Mouse (Mus musculus) heart, embryonic 12.5 days (tissue): ENCODE results near the gene Tpr. TPM values are rescaled to one million over a fixed set of nuclear protein-coding genes. Genes with fewer than 3 reads are reported as not detected.

Experiments used
- ATAC-seq: fragments of 200-750 bp; cut with Nextera tagmentation; 2 replicates; pipeline ENCODE4 v1.8.0; 2017; ENCODE audit warnings: moderate TSS enrichment, moderate library complexity; ENCODE audit not compliant: insufficient number of reproducible peaks, low FRiP score
- H3K27ac ChIP-seq: fragments of 300-500 bp; sonication (generic); 2 replicates; pipeline ENCODE4 v1.5.1; 2016; ENCODE audit warnings: mild to moderate bottlenecking, moderate library complexity; ENCODE audit not compliant: poor library complexity, severe bottlenecking
- H3K27me3 ChIP-seq: fragments of 300-500 bp; sonication (generic); replicated peaks from 2 replicates; pipeline ENCODE4 v1.6.1; 2016; ENCODE audit warnings: mild to moderate bottlenecking, moderate library complexity
- H3K36me3 ChIP-seq: fragments of 300-500 bp; sonication (generic); 2 replicates; pipeline ENCODE4 v1.6.1; 2016; ENCODE audit warnings: mild to moderate bottlenecking, moderate library complexity
- H3K4me1 ChIP-seq: fragments of 300-500 bp; sonication (generic); replicated peaks from 2 replicates; pipeline ENCODE4 v1.6.1; 2016; ENCODE audit warnings: mild to moderate bottlenecking
- H3K4me2 ChIP-seq: fragments of 300-500 bp; sonication (generic); 2 replicates; pipeline ENCODE4 v1.6.1; 2016; ENCODE audit warnings: mild to moderate bottlenecking, moderate library complexity
- H3K4me3 ChIP-seq: fragments of 300-500 bp; sonication (generic); 2 replicates; pipeline ENCODE4 v1.5.1; 2016; ENCODE audit warnings: mild to moderate bottlenecking
- H3K9ac ChIP-seq: fragments of 300-500 bp; sonication (generic); 2 replicates; pipeline ENCODE4 v1.6.1; 2016; ENCODE audit warnings: mild to moderate bottlenecking, moderate library complexity
- H3K9me3 ChIP-seq: fragments of 300-500 bp; sonication (generic); replicated peaks from 2 replicates; pipeline ENCODE4 v1.6.1; 2016; ENCODE audit warnings: mild to moderate bottlenecking, moderate library complexity
- WGBS: fragments of 180-500 bp; shearing (Covaris S2); methylation state at CpG from one replicate; pipeline ENCODE4 v1.1.7; 2016; 5-methylcytosine and 5-hydroxymethylcytosine counted together
- polyA plus RNA-seq: library from polyadenylated mRNA; unstranded; fragments of >200 nt; fragmentation: Nextera tagmentation; extraction: Ambion mirVana; gene quantifications from 2 replicates; pipeline ENCODE4 v1.2.1, GENCODE M21; 2016

The Tpr gene
- polyA plus RNA-seq, 1 experiment from 2014 or later = 151 TPM

DNA sequence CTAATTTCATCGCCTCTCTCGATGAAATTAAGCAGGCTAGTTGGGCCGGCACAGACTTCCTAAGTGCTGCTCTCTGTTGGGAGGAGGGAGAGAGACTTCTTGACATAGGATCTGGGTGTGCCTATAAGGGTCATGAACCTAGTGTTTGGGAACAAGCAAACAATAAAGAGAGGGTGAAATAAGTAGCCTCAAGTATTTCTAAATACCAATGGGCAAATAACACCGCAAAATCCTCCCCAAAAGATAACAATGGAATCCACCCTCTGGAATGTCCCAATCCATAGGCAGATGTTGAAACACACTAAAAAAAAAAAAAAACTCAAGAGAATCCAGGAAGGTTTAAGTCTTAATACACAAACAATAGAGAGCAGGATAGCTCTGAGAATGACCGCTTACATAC lies 70.4 kb downstream of the Tpr start:
- H3K27me3 ChIP-seq = no peaks in the 10 kb centered on the region
- 53% methylated on average over 5 of the region's 5 CpGs for WGBS
- ATAC-seq = no peak
- no peak overlapping the region for H3K4me3 ChIP-seq
- H3K4me2 ChIP-seq = no peak overlapping the region
- H3K4me1 ChIP-seq = peaks cover 9% of the 10 kb centered on the region; the same call in 1 of the 2 replicates
- no peaks in the 10 kb centered on the region for H3K36me3 ChIP-seq
- no peak overlapping the region for H3K9ac ChIP-seq
- H3K9me3 ChIP-seq = no peaks in the 10 kb centered on the region
- no peak overlapping the region for H3K27ac ChIP-seq

DNA sequence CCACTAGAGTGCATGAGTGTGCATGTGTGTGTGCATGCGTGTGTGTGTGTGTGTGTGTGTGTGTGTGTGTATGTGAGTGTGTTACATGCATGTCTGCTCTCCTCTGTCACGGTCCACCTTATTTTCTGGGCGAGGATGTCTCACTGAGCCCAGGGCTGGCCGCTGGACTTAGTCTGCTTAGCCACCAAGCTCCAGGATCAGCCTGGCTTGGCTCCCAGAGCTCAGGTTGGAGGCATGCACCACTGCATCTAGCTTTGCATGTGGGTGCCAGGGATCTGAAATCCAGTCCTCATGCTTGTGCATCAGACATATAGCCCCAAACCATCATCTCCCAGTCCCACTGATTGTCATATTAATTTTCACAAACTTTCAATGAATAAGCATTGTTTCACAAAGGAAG lies 71.1 kb downstream of the Tpr start:
- Histone ChIP-seq H3K4me2 (no peak overlapping the region), H3K4me1 (peaks cover 9% of the 10 kb centered on the region; the same call in 1 of the 2 replicates), H3K27me3 (no peaks in the 10 kb centered on the region), H3K4me3 (no peak overlapping the region), H3K9ac (no peak overlapping the region), H3K27ac (no peak overlapping the region), H3K36me3 (no peaks in the 10 kb centered on the region), H3K9me3 (no peaks in the 10 kb centered on the region)
- ATAC-seq = no peak
- WGBS = 69% methylated on average over 4 of the region's 4 CpGs

DNA sequence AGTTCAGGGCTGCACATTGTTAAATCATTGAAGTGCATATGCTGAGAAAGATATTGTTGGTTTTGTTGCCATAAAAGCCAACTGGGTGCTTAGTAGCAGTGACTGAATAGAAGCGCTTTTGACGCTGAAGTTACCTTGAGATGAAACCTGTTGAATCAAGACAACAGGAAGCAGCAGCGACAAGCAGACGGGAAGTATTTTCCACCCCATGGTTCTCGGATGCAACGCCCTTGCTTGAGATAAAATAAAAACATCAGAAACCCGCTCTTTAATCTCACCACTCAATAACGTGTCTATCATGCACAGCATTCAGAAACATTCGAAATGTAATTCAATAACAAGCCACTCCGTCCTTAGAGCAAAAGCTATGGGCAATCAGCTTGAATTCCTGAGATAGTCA lies 72.7 kb downstream of the Tpr start:
- no peak overlapping the region for H3K9ac ChIP-seq
- no peaks in the 10 kb centered on the region for H3K27me3 ChIP-seq
- H3K4me3 ChIP-seq = no peak overlapping the region
- peaks cover 9% of the 10 kb centered on the region; the same call in 1 of the 2 replicates for H3K4me1 ChIP-seq
- 59% methylated on average over 10 of the region's 10 CpGs for WGBS
- H3K27ac ChIP-seq = no peak overlapping the region
- H3K4me2 ChIP-seq = no peak overlapping the region
- no peak for ATAC-seq
- no peaks in the 10 kb centered on the region for H3K36me3 ChIP-seq
- H3K9me3 ChIP-seq = no peaks in the 10 kb centered on the region

DNA sequence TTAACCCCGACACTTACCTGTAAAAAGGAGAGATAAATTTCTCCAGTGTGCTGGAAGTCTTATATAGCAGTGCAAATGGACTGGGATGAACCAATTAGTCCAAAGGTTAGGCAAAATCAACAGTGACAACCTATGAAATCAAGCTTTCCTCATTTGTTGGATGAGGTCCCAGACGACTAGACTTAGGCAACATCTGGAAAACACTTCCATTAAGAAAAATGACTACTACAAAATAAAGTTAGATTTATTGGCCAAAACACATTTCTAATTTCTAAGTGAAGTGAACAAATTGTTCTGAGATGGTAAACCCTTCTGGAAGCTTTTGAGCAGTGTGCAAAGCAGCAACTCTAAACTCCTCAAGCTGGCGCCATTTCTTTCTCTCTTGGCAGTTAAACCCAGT lies 73.5 kb downstream of the Tpr start, which contains the start of gene Prg4:
TSS of gene Prg4 (minus strand) at position 34 of the 400 bp plus-strand sequence.
- no peak for ATAC-seq
- Histone ChIP-seq H3K36me3 (no peaks in the 10 kb centered on the region), H3K9me3 (no peaks in the 10 kb centered on the region), H3K9ac (no peak within 1 kb of the TSS), H3K4me2 (no peak within 1 kb of the TSS), H3K4me1 (0 out of 2 replicates have a peak, but pooled peaks cover 4% of the 10 kb centered on the region), H3K4me3 (no peak within 1 kb of the TSS), H3K27me3 (no peaks in the 10 kb centered on the region), H3K27ac (no peak within 1 kb of the TSS)
- WGBS = 85% methylated on average over 3 of the region's 3 CpGs

DNA sequence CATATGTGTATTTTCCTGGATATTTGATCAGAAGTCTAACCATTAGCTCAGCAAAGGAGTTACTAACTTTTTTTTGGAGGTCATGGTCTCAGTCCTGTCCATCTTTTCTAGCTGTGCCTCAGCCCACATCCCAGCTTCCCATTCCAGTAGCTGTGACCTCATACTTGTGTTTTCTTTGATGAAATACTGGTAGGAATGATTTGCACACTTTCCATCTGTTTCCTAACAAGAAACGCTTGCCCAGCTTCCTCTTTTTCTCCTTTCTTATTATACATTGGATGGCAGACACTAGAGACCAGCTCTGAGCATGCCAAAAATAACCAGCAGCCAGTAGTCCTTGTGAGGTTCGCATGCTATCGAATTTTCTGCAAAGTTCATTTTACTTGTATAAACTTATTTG lies 77.4 kb downstream of the Tpr start:
- Histone ChIP-seq H3K9ac (no peak overlapping the region), H3K4me2 (no peak overlapping the region), H3K27ac (no peak overlapping the region), H3K4me3 (no peak overlapping the region), H3K4me1 (no peaks in the 10 kb centered on the region), H3K36me3 (no peaks in the 10 kb centered on the region), H3K27me3 (no peaks in the 10 kb centered on the region), H3K9me3 (no peaks in the 10 kb centered on the region)
- no peak for ATAC-seq
- WGBS = 66% methylated on average over 3 of the region's 3 CpGs

DNA sequence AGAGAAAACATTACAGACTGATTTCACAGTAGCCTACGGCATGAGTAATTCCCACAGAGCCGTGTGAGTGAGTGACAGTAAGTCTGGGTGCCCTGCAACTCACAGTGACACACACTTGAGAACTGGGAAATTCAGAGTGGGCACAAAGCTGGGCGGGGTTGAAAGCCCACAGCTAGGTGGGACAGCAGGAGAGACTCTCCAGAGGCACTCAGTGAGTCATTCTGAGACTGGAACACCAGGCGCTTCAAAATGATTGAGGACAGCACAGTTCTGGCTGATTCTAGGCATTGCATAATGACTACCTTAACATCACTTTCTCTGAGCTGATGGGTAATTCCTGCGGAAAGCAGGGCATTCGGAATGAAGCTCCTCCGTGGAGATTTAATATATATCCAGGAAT lies 79.9 kb downstream of the Tpr start:
- H3K9ac ChIP-seq = no peak overlapping the region
- H3K27me3 ChIP-seq = no peaks in the 10 kb centered on the region
- H3K4me3 ChIP-seq = no peak overlapping the region
- no peak for ATAC-seq
- no peak overlapping the region for H3K4me2 ChIP-seq
- no peaks in the 10 kb centered on the region for H3K4me1 ChIP-seq
- 73% methylated on average over 7 of the region's 7 CpGs for WGBS
- no peaks in the 10 kb centered on the region for H3K36me3 ChIP-seq
- no peak overlapping the region for H3K27ac ChIP-seq
- H3K9me3 ChIP-seq = no peaks in the 10 kb centered on the region

DNA sequence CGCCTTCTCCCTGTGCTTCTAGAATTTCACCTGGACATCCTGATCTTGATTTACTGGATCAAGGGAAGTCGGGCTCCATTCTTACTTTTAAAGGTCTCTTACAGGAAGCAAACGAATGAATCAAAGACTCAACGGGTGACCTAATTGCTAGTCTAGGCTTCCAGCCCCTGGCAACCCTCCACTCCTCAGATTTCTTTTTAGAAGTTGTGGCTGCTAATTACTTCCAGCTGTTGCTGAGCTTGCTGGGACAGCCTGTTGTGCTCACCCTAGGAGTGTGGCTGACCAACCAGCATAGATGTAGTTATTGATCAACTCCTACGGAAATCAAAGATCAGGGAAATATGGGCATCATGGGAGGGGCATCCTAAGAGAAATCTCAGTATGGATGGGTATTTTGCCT lies 88.0 kb downstream of the Tpr start:
- H3K4me2 ChIP-seq = no peak overlapping the region
- no peak overlapping the region for H3K27ac ChIP-seq
- WGBS = 71% methylated on average over 5 of the region's 5 CpGs
- no peaks in the 10 kb centered on the region for H3K36me3 ChIP-seq
- no peaks in the 10 kb centered on the region for H3K4me1 ChIP-seq
- no peak overlapping the region for H3K4me3 ChIP-seq
- no peak overlapping the region for H3K9ac ChIP-seq
- H3K9me3 ChIP-seq = 0 out of 2 replicates have a peak, but pooled peaks cover 5% of the 10 kb centered on the region
- no peaks in the 10 kb centered on the region for H3K27me3 ChIP-seq
- ATAC-seq = no peak

DNA sequence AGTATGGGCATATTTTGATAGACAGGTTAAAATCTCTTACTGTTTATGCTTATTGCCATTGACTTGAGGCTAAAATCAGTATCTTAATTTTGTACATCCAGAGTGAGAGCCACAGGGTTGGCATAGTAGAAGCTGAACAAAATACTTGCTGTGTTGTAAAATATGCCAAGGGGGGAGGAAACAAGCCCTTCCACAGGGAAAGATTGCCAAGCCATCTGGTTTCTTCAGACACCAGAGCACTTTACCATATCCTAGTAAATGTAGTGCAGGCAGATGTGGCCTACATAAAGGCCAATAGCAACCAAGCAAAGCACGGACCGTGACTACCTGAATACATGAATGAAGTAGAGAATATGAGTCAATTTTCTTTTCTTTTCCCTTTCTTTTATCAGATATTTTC lies 96.5 kb downstream of the Tpr start:
- Histone ChIP-seq H3K9me3 (no peaks in the 10 kb centered on the region), H3K27ac (no peak overlapping the region), H3K27me3 (no peaks in the 10 kb centered on the region), H3K4me2 (no peak overlapping the region), H3K4me3 (no peak overlapping the region), H3K4me1 (no peaks in the 10 kb centered on the region), H3K9ac (no peak overlapping the region), H3K36me3 (no peaks in the 10 kb centered on the region)
- 87% methylated on average over 2 of the region's 2 CpGs for WGBS
- ATAC-seq = no peak

DNA sequence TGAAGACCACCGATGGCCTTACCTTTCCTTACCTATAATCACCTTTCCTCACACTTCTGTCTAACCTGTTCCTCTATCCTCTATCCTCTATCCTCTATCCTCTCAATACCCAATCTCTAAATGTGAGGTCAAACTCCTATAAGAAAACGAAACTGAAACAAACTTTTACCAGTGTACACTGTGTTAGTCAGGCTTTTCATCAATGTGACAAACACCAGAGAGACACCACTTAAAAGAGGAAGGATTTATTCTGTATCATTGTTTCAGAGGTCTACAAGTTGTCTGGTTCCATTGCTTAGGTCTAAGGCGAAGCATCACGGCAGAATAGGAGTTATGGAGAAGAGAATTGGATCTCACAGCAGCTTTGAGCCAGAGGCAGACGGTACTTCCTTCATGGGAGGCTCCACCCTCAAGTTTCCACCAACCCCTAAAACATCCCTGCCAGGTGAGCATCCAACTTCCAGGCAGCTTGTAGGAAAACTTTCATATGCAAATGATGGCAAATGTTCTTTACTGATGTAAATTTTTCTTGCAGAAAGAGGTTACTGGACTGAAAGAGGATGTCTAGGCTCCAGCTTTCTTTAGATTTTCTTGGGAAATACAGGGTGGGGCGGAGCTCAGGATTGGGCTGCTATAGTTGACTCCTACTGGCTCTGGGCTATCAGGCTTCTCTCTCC lies 104.1 kb downstream of the Tpr start:
- Histone ChIP-seq H3K27me3 (no peaks in the 10 kb centered on the region), H3K9me3 (peaks cover 3% of the 10 kb centered on the region; the same call in 1 of the 2 replicates), H3K4me1 (no peaks in the 10 kb centered on the region), H3K4me3 (no peak overlapping the region), H3K27ac (no peak overlapping the region), H3K9ac (no peak overlapping the region), H3K36me3 (no peaks in the 10 kb centered on the region), H3K4me2 (no peak overlapping the region)
- ATAC-seq = no peak
- 63% methylated on average over 6 of the region's 6 CpGs for WGBS

DNA sequence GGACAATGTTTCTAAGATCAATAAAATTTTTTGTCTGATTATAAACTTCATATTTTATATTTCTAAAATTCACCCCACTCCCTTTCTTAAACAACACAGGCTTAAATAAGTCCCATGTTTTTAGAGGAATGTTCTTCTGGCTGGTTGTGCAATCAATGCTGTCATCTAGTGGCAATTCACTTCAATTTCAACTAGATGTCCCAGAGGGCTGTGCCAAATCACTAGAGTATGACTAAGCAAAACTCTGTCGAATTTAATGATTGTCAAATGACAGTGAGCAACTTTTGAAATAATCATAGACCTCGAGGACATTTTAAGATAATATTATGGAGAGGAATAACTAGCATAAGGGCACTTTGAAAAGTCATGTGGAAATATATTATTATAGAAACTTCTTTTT lies 105.1 kb downstream of the Tpr start:
- H3K9me3 ChIP-seq = peaks cover 3% of the 10 kb centered on the region; the same call in 1 of the 2 replicates
- no peak overlapping the region for H3K4me3 ChIP-seq
- H3K9ac ChIP-seq = no peak overlapping the region
- no peak overlapping the region for H3K27ac ChIP-seq
- H3K4me1 ChIP-seq = no peaks in the 10 kb centered on the region
- no peaks in the 10 kb centered on the region for H3K36me3 ChIP-seq
- no peak for ATAC-seq
- H3K27me3 ChIP-seq = no peaks in the 10 kb centered on the region
- 60% methylated on average over 2 of the region's 2 CpGs for WGBS
- no peak overlapping the region for H3K4me2 ChIP-seq

DNA sequence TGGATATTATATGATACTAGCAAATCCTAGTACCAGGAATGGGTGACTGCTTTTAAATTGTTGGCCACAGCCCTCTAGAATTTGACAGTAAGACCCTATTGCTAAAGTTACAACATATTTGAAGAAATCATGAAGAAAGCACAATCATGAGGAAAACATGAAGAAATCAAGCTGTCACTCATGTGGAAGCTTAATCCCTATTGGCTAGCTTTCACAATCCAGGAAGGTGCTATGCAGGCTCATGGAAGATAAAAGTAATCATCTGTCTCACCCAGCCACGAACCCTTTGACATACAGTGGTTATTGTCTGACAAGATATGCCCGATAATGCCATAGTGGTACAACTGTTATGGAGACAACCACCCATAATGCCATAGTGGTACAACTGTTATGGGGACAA lies 105.5 kb downstream of the Tpr start:
- no peak overlapping the region for H3K27ac ChIP-seq
- H3K27me3 ChIP-seq = no peaks in the 10 kb centered on the region
- no peak overlapping the region for H3K4me2 ChIP-seq
- no peaks in the 10 kb centered on the region for H3K4me1 ChIP-seq
- ATAC-seq = no peak
- H3K4me3 ChIP-seq = no peak overlapping the region
- 76% methylated on average over 2 of the region's 2 CpGs for WGBS
- peaks cover 3% of the 10 kb centered on the region; the same call in 1 of the 2 replicates for H3K9me3 ChIP-seq
- no peaks in the 10 kb centered on the region for H3K36me3 ChIP-seq
- H3K9ac ChIP-seq = no peak overlapping the region
